8 mouse cellular contexts compared by ENCODE assay signal in genomic region chr6:113740236-113741217, GRCm38 (mm10). TPM values are rescaled to one million over a fixed set of nuclear protein-coding genes. Genes with fewer than 3 reads are reported as not detected.
DNase-seq lines count a peak whose midpoint lies in the region; ATAC-seq lines count a peak whose summit lies in the region.

Sec13 (minus strand) TSS chr6:113740743.

- H3K9ac ChIP-seq in heart, embryonic 13.5 days, result peak within 1 kb of the TSS; percentile 91
- H3K9ac ChIP-seq in liver, embryonic 13.5 days, result peak within 1 kb of the TSS; percentile 90
- peak within 1 kb of the TSS; percentile 89 for H3K9ac ChIP-seq in stomach, embryonic 16.5 days (ENCODE audit: low read length)

- H3K27me3 ChIP-seq in heart, embryonic 13.5 days (replicated peaks), result peaks cover 18% of the 10 kb centered on the region
- H3K27me3 ChIP-seq in liver, embryonic 13.5 days, result 0 out of 2 replicates have a peak, but pooled peaks cover 2% of the 10 kb centered on the region
- no peaks in the 10 kb centered on the region for H3K27me3 ChIP-seq in stomach, embryonic 16.5 days (ENCODE audit: control insufficient read depth, insufficient read depth, low read length)

- 7% methylated on average over 41 of the region's 41 CpGs for WGBS in heart, embryonic 13.5 days
- WGBS in liver, embryonic 13.5 days (ENCODE audit: insufficient replicate concordance), result 7% methylated on average over 41 of the region's 41 CpGs
- 6% methylated on average over 41 of the region's 41 CpGs for WGBS in stomach, embryonic 16.5 days

- peak within 1 kb of the TSS; percentile 82 for H3K4me3 ChIP-seq in heart, embryonic 13.5 days
- peak within 1 kb of the TSS; percentile 83 for H3K4me3 ChIP-seq in liver, embryonic 13.5 days (replicated peaks)
- peak within 1 kb of the TSS; percentile 75 for H3K4me3 ChIP-seq in stomach, embryonic 16.5 days (replicated peaks; ENCODE audit: low read length)

- H3K4me2 ChIP-seq in heart, embryonic 13.5 days, result peak within 1 kb of the TSS; percentile 86
- peak within 1 kb of the TSS; percentile 84 for H3K4me2 ChIP-seq in liver, embryonic 13.5 days
- peak within 1 kb of the TSS; percentile 91 for H3K4me2 ChIP-seq in stomach, embryonic 16.5 days (ENCODE audit: low read depth, low read length)

- peaks cover 29% of the 10 kb centered on the region for H3K36me3 ChIP-seq in heart, embryonic 13.5 days
- peaks cover 26% of the 10 kb centered on the region for H3K36me3 ChIP-seq in liver, embryonic 13.5 days
- peaks cover 16% of the 10 kb centered on the region; the same call in 1 of the 2 replicates for H3K36me3 ChIP-seq in stomach, embryonic 16.5 days (ENCODE audit: control insufficient read depth, insufficient read depth, low read length)

- ATAC-seq in erythroid progenitor cell, adult 5-6 weeks (replicated peaks; ENCODE audit: low FRiP score, poor library complexity, severe bottlenecking), result peak; percentile 89
- ATAC-seq in heart, embryonic 13.5 days (ENCODE audit: extremely low read depth, insufficient number of reproducible peaks, low FRiP score, low TSS enrichment), result peak; percentile 35; the same call in 1 of the 2 replicates
- ATAC-seq in liver, embryonic 13.5 days (ENCODE audit: low read depth), result peak; percentile 81
- peak; percentile 83; the same call in 1 of the 2 replicates for ATAC-seq in stomach, embryonic 16.5 days (ENCODE audit: insufficient read depth, low FRiP score)

- no peaks in the 10 kb centered on the region for H3K9me3 ChIP-seq in heart, embryonic 13.5 days
- no peaks in the 10 kb centered on the region for H3K9me3 ChIP-seq in liver, embryonic 13.5 days (replicated peaks)
- H3K9me3 ChIP-seq in stomach, embryonic 16.5 days (replicated peaks; ENCODE audit: control insufficient read depth, low read length), result no peaks in the 10 kb centered on the region

- peaks cover 13% of the 10 kb centered on the region for H3K4me1 ChIP-seq in heart, embryonic 13.5 days
- H3K4me1 ChIP-seq in liver, embryonic 13.5 days (replicated peaks), result peaks cover 23% of the 10 kb centered on the region
- H3K4me1 ChIP-seq in stomach, embryonic 16.5 days (ENCODE audit: control insufficient read depth, insufficient read depth, low read length), result peaks cover 9% of the 10 kb centered on the region

- peak within 1 kb of the TSS; percentile 57; the same call in 1 of the 2 replicates for H3K27ac ChIP-seq in heart, embryonic 13.5 days (replicated peaks)
- peak within 1 kb of the TSS; percentile 70 for H3K27ac ChIP-seq in liver, embryonic 13.5 days
- peak within 1 kb of the TSS; percentile 28; the same call in 1 of the 2 replicates for H3K27ac ChIP-seq in stomach, embryonic 16.5 days (ENCODE audit: low read length)

- DNase-seq in CD4-positive helper T cell, adult 2 months (ENCODE audit: low read depth, low spot score), result peak; percentile 90
- peak; percentile 79 for DNase-seq in brain, embryonic 18.5 days (ENCODE audit: low read depth, low spot score)
- peak; percentile 91 for DNase-seq in kidney, postnatal 10 days
- peak; percentile 80 for DNase-seq in liver, embryonic 13.5 days
- peak; percentile 91 for DNase-seq in neural tube, embryonic 10.5 days (ENCODE audit: extremely low spot score, low spot score)

RNA-seq across cellular contexts. Expression of gene Sec13, which starts in this region (rescaled TPM):
- 47.8 and 48.3 TPM in 2 replicates for total RNA-seq in erythroid progenitor cell, adult 5-6 weeks (2015; ENCODE audit: low replicate concordance)
- 28.4 and 44.2 TPM in 2 replicates for total RNA-seq in erythroid progenitor cell, adult 5-6 weeks (2017; ENCODE audit: low replicate concordance)
- polyA plus RNA-seq in heart, embryonic 13.5 days (2015; fragmentation: Nextera tagmentation; extraction: Ambion mirVana), result 200 and 215 TPM in 2 replicates
- polyA plus RNA-seq in liver, embryonic 13.5 days (2015; fragmentation: Nextera tagmentation; extraction: Ambion mirVana), result 147 and 150 TPM in 2 replicates
- 244 TPM in 2 replicates for polyA plus RNA-seq in stomach, embryonic 16.5 days (2015; fragmentation: Nextera tagmentation; extraction: Ambion mirVana)

Comparison
In these comparisons a context has a peak if more than half of its experiments do, and no peak if none do; other contexts are left out.
1. Peak in every context shown above with its lines: DNase-seq, ATAC-seq, H3K4me3 ChIP-seq and H3K27ac ChIP-seq.
2. ATAC-seq: peak in every context shown above with its lines; median percentile 89 in erythroid progenitor cell, adult 5-6 weeks; 83 in stomach, embryonic 16.5 days; 81 in liver, embryonic 13.5 days; 35 in heart, embryonic 13.5 days.